Mouse (Mus musculus): Measurements from ENCODE around the gene Acot6. TPM values are rescaled to one million over a fixed set of nuclear protein-coding genes. Genes with fewer than 3 reads are reported as not detected.
"Not testable (repeated sequence)": the region's sequence is repeated elsewhere in the genome, so short reads cannot be mapped to it uniquely, and the experiment has no call there.

Gene Acot6
- polyA plus RNA-seq, 1 experiment from 2014 or later, result 1.0 TPM

DNA sequence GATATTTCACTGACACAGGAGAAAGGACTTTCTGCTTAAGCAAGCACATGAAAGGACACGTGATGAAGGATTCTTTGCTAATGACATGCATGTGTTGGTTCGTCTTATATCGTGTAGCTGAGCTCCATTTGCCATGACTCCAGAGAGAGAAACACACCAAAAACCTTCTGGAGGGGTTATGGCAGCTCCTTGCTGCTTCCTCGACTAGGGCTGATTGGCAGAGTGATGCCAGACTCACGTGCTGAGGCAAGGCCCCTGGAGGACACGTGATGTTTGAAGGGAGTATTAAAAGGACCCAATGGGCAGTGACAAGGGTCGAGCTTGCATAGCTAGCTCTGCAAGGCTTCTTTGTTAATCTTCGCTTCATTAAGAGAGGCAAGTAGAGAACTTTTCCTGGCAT is 32.2 kb upstream of the Acot6 start:
- ATAC-seq (ENCODE audit: low FRiP score, low read depth), result no peak
- WGBS, result 71% methylated on average over 8 of the region's 8 CpGs
- H3K27me3 ChIP-seq (replicated peaks), result peaks cover 28% of the 10 kb centered on the region

DNA sequence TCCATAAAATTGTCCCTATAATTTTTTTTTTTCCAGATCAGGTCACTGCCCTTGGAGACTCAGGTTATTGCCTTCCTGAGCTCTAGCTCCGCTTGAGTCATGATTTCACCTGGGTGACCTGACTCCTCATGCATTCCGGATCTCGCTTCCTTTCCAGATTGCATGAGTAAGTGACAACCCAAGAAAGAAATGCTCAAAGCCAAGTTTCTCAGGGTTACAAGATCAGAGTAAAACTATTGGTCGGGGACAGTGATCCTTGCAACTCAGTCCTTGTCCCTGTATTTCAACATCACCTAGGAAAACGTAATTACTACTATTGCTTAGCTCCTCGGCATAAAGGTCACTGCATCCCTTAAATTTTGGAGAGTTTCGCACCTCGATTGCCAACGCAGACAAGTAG is 31.5 kb upstream of the Acot6 start, which contains the start of gene Acot5:
TSS of gene Acot5 (plus strand) at position 340 of the 400 bp plus-strand sequence.
- no peak within 1 kb of the TSS for H3K27ac ChIP-seq
- peak within 1 kb of the TSS; percentile 63 for H3K4me2 ChIP-seq (replicated peaks)
- no peak for ATAC-seq (ENCODE audit: low FRiP score, low read depth)
- H3K4me1 ChIP-seq, result no peaks in the 10 kb centered on the region
- peak within 1 kb of the TSS; percentile 33 for H3K4me3 ChIP-seq
- WGBS, result 59% methylated on average over 9 of the region's 9 CpGs
- peaks cover 28% of the 10 kb centered on the region for H3K27me3 ChIP-seq (replicated peaks)
- H3K36me3 ChIP-seq, result no peaks in the 10 kb centered on the region
- H3K9ac ChIP-seq, result 0 out of 2 replicates have a peak within 1 kb of the TSS, but pooled peaks have one; percentile 40
- no peaks in the 10 kb centered on the region for H3K9me3 ChIP-seq

More for the DNA sequence above, 32.2 kb upstream of the Acot6 start:
- Histone ChIP-seq H3K9me3 (no peaks in the 10 kb centered on the region), H3K4me1 (no peaks in the 10 kb centered on the region), H3K4me3 (no peak overlapping the region), H3K9ac (no peak overlapping the region), H3K36me3 (no peaks in the 10 kb centered on the region), H3K27ac (no peak overlapping the region), H3K4me2 (replicated peaks) (no peak overlapping the region)

DNA sequence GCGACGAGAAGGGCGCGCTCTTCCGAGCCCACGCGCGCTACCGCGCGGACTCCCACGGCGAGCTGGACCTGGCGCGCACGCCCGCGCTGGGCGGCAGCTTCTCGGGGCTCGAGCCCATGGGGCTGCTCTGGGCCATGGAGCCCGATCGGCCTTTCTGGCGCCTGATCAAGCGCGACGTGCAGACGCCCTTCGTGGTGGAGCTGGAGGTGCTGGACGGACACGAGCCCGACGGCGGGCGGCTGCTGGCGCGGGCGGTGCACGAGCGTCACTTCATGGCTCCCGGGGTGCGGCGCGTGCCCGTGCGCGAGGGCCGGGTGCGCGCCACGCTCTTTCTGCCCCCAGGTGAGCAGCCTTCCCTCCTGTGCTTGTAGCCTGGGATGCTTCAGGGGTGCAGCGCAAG is 30.9 kb upstream of the Acot6 start:
- peak overlapping the region; percentile 63 for H3K4me2 ChIP-seq (replicated peaks)
- H3K27ac ChIP-seq; H3K4me1 ChIP-seq; ATAC-seq (ENCODE audit: low FRiP score, low read depth); H3K36me3 ChIP-seq; H3K9me3 ChIP-seq: not testable (repeated sequence)
- H3K27me3 ChIP-seq (replicated peaks), result peaks cover 27% of the 10 kb centered on the region
- H3K4me3 ChIP-seq, result peak overlapping the region; percentile 33
- 2% methylated on average over 41 of the region's 52 CpGs for WGBS
- H3K9ac ChIP-seq, result 0 out of 2 replicates have a peak overlapping the region, but pooled peaks have one; percentile 40

DNA sequence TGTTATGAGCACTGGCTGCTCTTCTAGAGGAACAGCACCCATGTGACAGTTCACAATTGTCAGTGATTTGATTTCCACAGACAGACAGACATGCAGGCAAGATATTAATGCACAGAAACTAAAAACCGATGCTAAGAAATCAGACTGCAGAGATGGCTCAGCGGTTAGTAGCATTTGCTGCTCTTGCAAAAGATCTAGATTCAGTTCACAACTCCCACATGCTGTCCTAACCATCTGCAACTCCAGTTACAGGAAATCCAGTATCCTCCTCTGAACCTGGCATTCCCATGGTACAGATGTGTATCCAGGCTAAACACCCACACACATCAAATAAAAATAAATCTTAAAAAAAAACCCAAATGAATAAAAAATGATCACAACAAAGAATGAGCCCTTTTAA is 28.8 kb upstream of the Acot6 start:
- Histone ChIP-seq H3K9ac (no peak overlapping the region), H3K36me3 (no peaks in the 10 kb centered on the region), H3K27ac (no peak overlapping the region), H3K4me2 (replicated peaks) (no peak overlapping the region), H3K27me3 (replicated peaks) (peaks cover 25% of the 10 kb centered on the region), H3K9me3 (no peaks in the 10 kb centered on the region), H3K4me1 (no peaks in the 10 kb centered on the region), H3K4me3 (no peak overlapping the region)
- ATAC-seq (ENCODE audit: low FRiP score, low read depth), result no peak
- WGBS, result 98% methylated on average over 2 of the region's 2 CpGs

DNA sequence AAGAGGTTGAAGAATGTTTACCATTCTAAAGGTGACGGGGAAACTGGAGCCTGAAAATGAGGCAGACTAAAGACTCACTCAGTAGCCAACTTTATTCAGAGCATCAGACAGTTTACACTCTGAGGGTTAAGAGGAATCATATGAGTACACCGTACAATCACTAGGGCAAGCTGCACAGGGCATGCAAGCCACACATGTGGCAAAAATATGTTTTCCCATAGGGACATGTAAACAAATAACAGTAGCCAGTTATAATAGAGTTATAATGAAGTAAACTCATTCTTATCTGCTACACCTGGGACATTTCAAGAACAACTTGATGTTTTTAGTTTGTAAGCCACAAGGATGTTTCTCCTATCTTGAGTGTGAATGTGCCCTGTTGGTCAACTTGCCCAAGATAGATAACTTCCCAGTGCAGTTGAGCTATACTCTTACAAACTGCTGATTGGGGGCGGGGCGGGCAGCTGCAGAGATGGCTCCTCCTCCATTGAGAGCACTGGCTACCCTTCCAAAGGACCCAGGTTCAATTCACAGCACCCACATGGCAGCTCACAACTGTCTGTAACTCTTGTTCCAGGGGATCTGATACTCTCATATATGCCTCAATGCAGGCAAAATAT is 23.0 kb upstream of the Acot6 start:
- H3K27me3 ChIP-seq (replicated peaks), result no peaks in the 10 kb centered on the region
- 95% methylated on average over 4 of the region's 4 CpGs for WGBS
- H3K4me3 ChIP-seq, result no peak overlapping the region
- ATAC-seq (ENCODE audit: low FRiP score, low read depth), result no peak
- H3K27ac ChIP-seq, result no peak overlapping the region
- H3K4me2 ChIP-seq (replicated peaks), result no peak overlapping the region
- no peaks in the 10 kb centered on the region for H3K36me3 ChIP-seq
- no peak overlapping the region for H3K9ac ChIP-seq
- H3K4me1 ChIP-seq, result no peaks in the 10 kb centered on the region
- H3K9me3 ChIP-seq, result no peaks in the 10 kb centered on the region

DNA sequence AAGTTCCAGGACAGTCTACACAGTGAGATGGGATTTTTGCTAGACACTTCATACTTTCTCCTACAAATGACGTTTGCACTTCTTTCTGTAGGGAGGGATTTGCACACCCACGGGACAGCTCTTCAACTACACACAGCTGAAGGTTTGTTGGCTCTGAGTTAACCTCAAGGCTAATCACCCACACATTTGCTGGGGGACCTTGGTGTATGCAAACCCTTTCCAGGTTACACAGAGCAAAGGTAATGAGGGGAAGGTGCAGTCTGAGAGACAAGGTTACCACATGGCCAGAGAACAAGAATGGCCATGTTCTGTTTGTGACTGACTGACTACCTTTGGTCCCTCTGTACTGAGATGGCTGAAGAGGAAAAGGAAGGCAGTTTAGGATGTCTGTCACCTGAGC is 16.6 kb upstream of the Acot6 start:
- ATAC-seq (ENCODE audit: low FRiP score, low read depth), result no peak
- Histone ChIP-seq H3K27ac (no peak overlapping the region), H3K27me3 (replicated peaks) (no peaks in the 10 kb centered on the region), H3K9ac (no peak overlapping the region), H3K9me3 (peaks cover 6% of the 10 kb centered on the region; the same call in 1 of the 2 replicates), H3K4me2 (replicated peaks) (no peak overlapping the region), H3K4me1 (no peaks in the 10 kb centered on the region), H3K36me3 (no peaks in the 10 kb centered on the region), H3K4me3 (no peak overlapping the region)
- 90% methylated on average over 2 of the region's 2 CpGs for WGBS

DNA sequence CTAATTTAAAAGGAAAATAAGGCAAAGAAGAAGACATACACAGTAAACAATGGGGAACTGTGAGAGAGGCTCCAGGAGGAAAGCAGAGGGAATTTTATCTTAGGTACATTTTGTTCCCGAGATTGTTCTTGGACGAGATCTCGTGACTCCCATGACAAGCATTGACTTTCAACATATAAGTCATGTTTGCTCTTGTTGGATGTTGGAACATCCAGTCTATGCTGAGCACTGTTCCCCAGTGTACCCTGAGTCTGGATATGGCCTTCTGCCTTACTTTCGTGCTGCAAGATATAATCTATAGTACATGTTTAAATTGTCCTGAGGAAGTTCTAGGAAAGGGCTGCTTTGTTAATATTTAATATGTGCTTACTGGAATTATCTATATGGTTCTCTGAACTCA is 15.9 kb upstream of the Acot6 start:
- Histone ChIP-seq H3K4me2 (replicated peaks) (no peak overlapping the region), H3K9ac (no peak overlapping the region), H3K4me1 (no peaks in the 10 kb centered on the region), H3K27me3 (replicated peaks) (no peaks in the 10 kb centered on the region), H3K36me3 (no peaks in the 10 kb centered on the region), H3K9me3 (peaks cover 12% of the 10 kb centered on the region), H3K4me3 (no peak overlapping the region), H3K27ac (no peak overlapping the region)
- WGBS, result 87% methylated on average over 4 of the region's 4 CpGs
- no peak for ATAC-seq (ENCODE audit: low FRiP score, low read depth)

DNA sequence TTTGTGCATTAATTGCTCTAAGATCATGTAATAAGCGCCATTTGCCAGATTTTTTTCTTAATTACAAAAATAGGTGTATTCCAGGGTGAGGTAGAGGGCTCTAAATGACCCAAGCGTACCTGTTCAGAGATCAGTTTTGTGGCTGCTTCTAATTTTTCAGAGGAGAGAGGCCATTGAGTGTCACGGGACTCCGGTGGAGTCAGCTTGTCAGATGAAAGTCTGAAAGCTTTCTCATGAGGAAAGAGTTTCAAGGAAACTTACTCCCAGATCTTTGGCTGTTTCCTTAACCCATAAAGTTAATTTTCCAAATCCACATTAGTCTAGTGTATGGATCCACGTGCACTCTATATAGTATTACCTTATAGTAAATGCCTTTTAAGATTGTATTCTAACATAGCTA is 5.8 kb upstream of the Acot6 start:
- ATAC-seq (ENCODE audit: low FRiP score, low read depth); H3K4me2 ChIP-seq (replicated peaks); H3K4me3 ChIP-seq; H3K36me3 ChIP-seq; H3K4me1 ChIP-seq; H3K9ac ChIP-seq; H3K27ac ChIP-seq; H3K27me3 ChIP-seq (replicated peaks): not testable (repeated sequence)
- H3K9me3 ChIP-seq, result peaks cover 16% of the 10 kb centered on the region; the same call in 1 of the 2 replicates
- WGBS, result 89% methylated on average over 5 of the region's 5 CpGs

DNA sequence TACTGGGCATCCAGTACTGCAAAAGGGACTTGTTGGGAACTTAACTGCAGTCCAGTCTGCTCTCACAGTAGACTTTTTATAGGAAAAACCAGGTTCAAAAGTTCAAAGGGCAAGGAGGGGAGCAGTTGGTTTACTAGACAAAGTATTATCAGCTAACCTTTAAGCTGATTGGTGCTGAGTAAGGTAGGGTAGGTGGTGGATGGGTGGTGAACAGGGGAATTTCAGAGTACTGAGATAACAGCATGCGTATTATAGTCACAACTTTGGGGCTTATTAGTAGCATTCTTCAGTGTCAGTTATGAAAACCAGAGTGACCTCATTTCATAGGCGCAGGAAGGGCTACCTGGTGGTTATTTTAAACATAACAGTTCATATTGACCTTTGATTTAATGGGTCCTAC is 849 bp upstream of the Acot6 start:
- Histone ChIP-seq H3K27ac (no peak overlapping the region), H3K9ac (no peak overlapping the region), H3K27me3 (replicated peaks) (no peaks in the 10 kb centered on the region), H3K4me2 (replicated peaks) (no peak overlapping the region), H3K4me1 (no peaks in the 10 kb centered on the region), H3K9me3 (0 out of 2 replicates have a peak, but pooled peaks cover 3% of the 10 kb centered on the region), H3K4me3 (no peak overlapping the region), H3K36me3 (no peaks in the 10 kb centered on the region)
- WGBS, result 95% methylated on average over 2 of the region's 2 CpGs
- ATAC-seq (ENCODE audit: low FRiP score, low read depth), result no peak

DNA sequence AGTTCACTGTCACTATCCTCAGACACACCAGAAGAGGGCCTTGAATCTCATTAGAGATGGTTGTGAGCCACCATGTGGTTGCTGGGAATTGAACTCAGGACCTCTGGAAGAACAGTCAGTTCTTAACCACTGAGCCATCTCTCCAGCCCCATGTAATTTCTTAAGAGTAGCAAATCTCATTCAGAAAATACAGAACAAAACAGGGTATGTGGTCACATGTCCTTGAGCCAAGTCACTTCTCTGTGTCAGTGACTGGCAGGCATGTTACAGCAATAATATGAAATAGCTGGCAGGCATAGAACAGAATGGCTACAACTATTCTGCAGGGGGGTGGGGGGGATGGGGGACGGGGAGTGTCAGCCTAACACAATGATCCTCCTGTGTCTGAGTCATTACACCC is 383 bp upstream of the Acot6 start:
- no peaks in the 10 kb centered on the region for H3K27me3 ChIP-seq (replicated peaks)
- no peak overlapping the region for H3K9ac ChIP-seq
- H3K4me3 ChIP-seq, result no peak overlapping the region
- 0 out of 2 replicates have a peak, but pooled peaks cover 3% of the 10 kb centered on the region for H3K9me3 ChIP-seq
- 43% methylated on average over 1 of the region's 1 CpGs for WGBS
- H3K4me1 ChIP-seq, result no peaks in the 10 kb centered on the region
- no peak for ATAC-seq (ENCODE audit: low FRiP score, low read depth)
- peak overlapping the region; percentile 75 for H3K4me2 ChIP-seq (replicated peaks)
- no peak overlapping the region for H3K27ac ChIP-seq
- no peaks in the 10 kb centered on the region for H3K36me3 ChIP-seq

DNA sequence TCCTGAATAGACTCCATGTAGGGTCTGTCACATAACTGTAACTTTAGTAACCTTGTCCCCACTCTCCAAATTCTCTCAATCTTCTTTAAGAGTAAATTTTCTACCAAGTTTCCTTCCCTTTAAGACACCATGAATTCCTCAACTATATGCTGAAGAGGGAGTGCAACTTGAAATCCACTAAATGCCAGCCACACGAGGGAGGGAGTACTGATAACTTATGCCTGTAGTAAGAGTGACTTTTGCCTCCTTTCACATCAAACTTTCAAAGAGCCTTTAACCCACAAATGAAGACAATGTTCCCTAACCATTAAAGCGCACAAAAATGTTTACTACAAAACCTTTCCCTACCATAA is 1.0 kb downstream of the Acot6 start:
- Histone ChIP-seq H3K27me3 (replicated peaks) (no peaks in the 10 kb centered on the region), H3K36me3 (no peaks in the 10 kb centered on the region), H3K4me1 (no peaks in the 10 kb centered on the region), H3K9ac (no peak overlapping the region; the same call in 1 of the 2 replicates), H3K27ac (no peak overlapping the region), H3K9me3 (no peaks in the 10 kb centered on the region), H3K4me2 (replicated peaks) (peak overlapping the region; percentile 75), H3K4me3 (peak overlapping the region; percentile 51; the same call in 1 of the 2 replicates)
- WGBS, result 56% methylated on average over 2 of the region's 2 CpGs
- ATAC-seq (ENCODE audit: low FRiP score, low read depth), result no peak

DNA sequence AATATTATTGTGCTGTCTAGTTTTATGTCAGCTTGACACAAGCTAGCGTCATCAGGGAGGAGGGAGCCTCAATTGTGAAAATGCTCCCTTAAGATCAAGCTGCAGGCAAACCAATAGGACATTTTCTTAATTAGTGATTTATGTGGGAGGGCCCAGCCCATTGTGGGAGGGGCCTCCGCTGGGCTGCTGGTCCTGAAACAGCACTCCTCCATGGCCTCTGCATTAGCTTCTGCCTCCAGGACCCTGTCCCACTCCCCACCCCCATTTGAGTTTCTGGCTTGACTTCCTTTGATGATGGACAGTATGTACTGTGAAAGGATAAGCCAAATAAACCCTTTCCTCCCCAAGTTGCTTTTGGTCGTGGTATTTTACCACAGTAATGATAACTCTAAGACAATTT is 6.6 kb downstream of the Acot6 start:
- no peaks in the 10 kb centered on the region for H3K36me3 ChIP-seq
- WGBS, result 62% methylated on average over 3 of the region's 3 CpGs
- H3K4me3 ChIP-seq, result no peak overlapping the region
- H3K9me3 ChIP-seq, result no peaks in the 10 kb centered on the region
- no peak overlapping the region for H3K4me2 ChIP-seq (replicated peaks)
- no peaks in the 10 kb centered on the region for H3K4me1 ChIP-seq
- no peak overlapping the region for H3K9ac ChIP-seq
- H3K27me3 ChIP-seq (replicated peaks), result no peaks in the 10 kb centered on the region
- no peak overlapping the region for H3K27ac ChIP-seq
- ATAC-seq (ENCODE audit: low FRiP score, low read depth), result no peak

DNA sequence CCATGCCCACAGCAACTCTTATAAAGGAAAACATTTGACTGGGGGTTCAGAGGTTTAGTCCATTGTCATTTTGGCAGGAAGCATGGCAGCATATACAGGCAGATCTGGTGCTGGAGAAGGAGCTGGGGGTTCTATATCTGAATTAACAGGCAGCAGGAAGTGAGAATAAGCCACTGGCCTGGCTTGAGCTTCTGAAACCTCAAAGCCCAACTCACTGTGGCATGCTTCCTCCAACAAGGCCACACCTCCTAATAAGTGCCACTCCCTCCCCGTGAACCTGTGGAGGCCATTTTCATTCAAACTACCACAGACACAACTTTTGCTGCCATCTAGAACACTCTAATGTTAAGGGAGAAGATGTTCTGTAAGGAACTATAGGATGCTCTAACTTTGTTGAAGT is 7.2 kb downstream of the Acot6 start:
- Histone ChIP-seq H3K27ac (no peak overlapping the region), H3K4me1 (no peaks in the 10 kb centered on the region), H3K36me3 (no peaks in the 10 kb centered on the region), H3K4me3 (no peak overlapping the region), H3K9ac (no peak overlapping the region), H3K9me3 (no peaks in the 10 kb centered on the region), H3K4me2 (replicated peaks) (no peak overlapping the region), H3K27me3 (replicated peaks) (no peaks in the 10 kb centered on the region)
- 64% methylated on average over 1 of the region's 1 CpGs for WGBS
- no peak for ATAC-seq (ENCODE audit: low FRiP score, low read depth)
